Mouse (Mus musculus): Measurements from ENCODE around the gene Crip2.

DNA sequence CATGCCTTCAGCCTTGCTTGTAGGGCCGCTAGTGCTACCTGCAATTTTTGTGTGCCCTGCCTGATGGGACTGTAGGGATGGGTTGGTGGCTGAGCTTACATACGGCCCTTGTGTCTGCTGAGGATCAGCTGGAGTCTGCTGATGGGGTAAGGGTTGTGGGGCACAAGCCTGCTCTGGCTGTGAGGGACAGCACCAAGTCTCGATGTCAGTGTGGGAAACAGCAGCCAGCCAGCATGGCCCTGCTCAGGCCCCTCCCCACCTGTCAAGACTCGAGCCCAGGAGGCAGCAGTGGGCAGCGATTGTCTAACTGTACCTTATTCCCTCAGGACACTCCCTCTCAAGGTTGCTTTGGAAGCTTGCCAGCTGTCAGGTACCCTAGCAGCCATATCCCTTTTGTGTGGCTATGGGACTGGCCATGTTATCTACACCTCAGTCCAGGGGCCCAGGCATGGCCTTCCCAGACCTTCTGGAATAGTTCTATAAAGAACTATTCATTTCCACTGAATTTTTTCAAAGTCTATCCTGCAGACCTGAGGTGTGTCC, 6.1 kb upstream of the Crip2 start:
- TF ChIP-seq POLR2A (IDR thresholded peaks at IDR 0.05; ENCODE audit: borderline replicate concordance, low read depth, low read length) (no peak), CTCF (IDR thresholded peaks at IDR 0.05; ENCODE audit: low read depth, low read length) (no peak)

Data from bone marrow macrophage, adult 2 months (primary cell).